Mouse (Mus musculus) cortical plate, adult 2 months (tissue): ENCODE measurements around the gene Nr2c2ap.

Experiments used
- CTCF ChIP-seq: fragments of 200-500 bp; IDR thresholded peaks from 2 replicates; pipeline ENCODE4 v1.5.1; 2011; ENCODE audit warnings: mild to moderate bottlenecking, control low read depth, low read length; ENCODE audit not compliant: insufficient read depth; ENCODE audit errors: extremely low read depth
- POLR2A ChIP-seq: fragments of 200-500 bp; IDR thresholded peaks from 2 replicates; pipeline ENCODE4 v1.6.1; 2011; ENCODE audit warnings: mild to moderate bottlenecking, low read length, control low read depth; ENCODE audit not compliant: insufficient read depth; ENCODE audit errors: extremely low read depth

DNA sequence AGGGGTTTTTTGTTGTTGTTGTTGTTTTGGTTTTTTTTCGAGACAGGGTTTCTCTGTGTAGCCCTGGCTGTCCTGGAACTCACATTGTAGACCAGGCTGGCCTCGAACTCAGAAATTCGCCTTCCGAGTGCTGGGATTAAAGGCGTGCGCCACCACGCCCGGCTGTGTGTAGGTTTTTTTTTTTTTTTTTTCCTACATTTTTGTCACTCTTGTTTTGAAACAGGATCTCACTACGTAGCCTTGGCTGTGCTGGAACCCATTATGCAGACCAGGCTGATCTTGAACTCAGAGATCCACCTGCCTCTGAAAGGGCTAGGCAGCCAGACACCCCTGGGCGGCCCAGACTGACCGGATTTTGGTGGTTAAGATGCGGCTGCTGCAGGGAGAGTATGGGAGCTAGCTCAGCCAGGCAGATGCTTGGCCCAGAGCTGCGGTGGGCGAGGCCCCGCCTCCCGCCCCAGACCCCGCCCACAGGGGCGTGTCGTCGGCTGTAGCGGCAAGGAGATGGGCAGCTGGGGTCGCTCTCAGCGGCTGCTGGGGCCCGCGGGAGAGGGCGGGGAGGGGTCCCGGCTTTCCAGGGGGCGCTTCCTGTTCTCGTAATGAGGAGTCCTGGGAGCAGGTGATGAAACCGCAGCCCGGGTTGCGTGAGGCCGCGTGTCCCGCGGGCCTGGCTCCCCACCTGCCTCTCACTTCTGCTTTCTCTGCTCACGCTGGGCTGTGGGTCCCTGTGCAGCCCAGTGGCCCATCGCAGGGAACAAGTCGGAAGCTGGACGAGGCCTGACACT is 27.1 kb downstream of the Nr2c2ap start:
- TF ChIP-seq CTCF (no peak), POLR2A (peak; percentile 41; the same call in 1 of the 2 replicates)
